Mouse (Mus musculus) forebrain, embryonic 12.5 days (tissue): ENCODE data around the gene Trim2. TPM values are rescaled to one million over a fixed set of nuclear protein-coding genes. Genes with fewer than 3 reads are reported as not detected.

ENCODE experiments used
- ATAC-seq: fragments of 200-750 bp; cut with Nextera tagmentation; 2 replicates; pipeline ENCODE4 v1.8.0; 2017; ENCODE audit warnings: moderate TSS enrichment; ENCODE audit not compliant: low FRiP score
- H3K27ac ChIP-seq: fragments of 300-500 bp; sonication (generic); 2 replicates; pipeline ENCODE4 v1.5.1; 2016; ENCODE audit warnings: mild to moderate bottlenecking
- H3K27me3 ChIP-seq: fragments of 300-500 bp; sonication (generic); 2 replicates; pipeline ENCODE4 v1.6.1; 2016; ENCODE audit warnings: mild to moderate bottlenecking
- H3K36me3 ChIP-seq: fragments of 300-500 bp; sonication (generic); replicated peaks from 2 replicates; pipeline ENCODE4 v1.6.1; 2016; ENCODE audit warnings: mild to moderate bottlenecking
- H3K4me1 ChIP-seq: fragments of 300-500 bp; sonication (generic); 2 replicates; pipeline ENCODE4 v1.6.1; 2016
- H3K4me2 ChIP-seq: fragments of 300-500 bp; sonication (generic); 2 replicates; pipeline ENCODE4 v1.6.1; 2016; ENCODE audit warnings: mild to moderate bottlenecking, moderate library complexity
- H3K4me3 ChIP-seq: fragments of 300-500 bp; sonication (generic); replicated peaks from 2 replicates; pipeline ENCODE4 v1.5.1; 2016; ENCODE audit warnings: mild to moderate bottlenecking
- H3K9ac ChIP-seq: fragments of 300-500 bp; sonication (generic); 2 replicates; pipeline ENCODE4 v1.6.1; 2016; ENCODE audit warnings: mild to moderate bottlenecking
- H3K9me3 ChIP-seq: fragments of 300-500 bp; sonication (generic); 2 replicates; pipeline ENCODE4 v1.6.1; 2016
- WGBS: fragments of 180-500 bp; shearing (Covaris S2); methylation state at CpG from one replicate; pipeline ENCODE4 v1.1.7; 2016; 5-methylcytosine and 5-hydroxymethylcytosine counted together
- polyA plus RNA-seq: library from polyadenylated mRNA; unstranded; fragments of >200 nt; fragmentation: Nextera tagmentation; extraction: Ambion mirVana; gene quantifications from 2 replicates; pipeline ENCODE4 v1.2.1, GENCODE M21; 2016

The Trim2 gene
- polyA plus RNA-seq, 1 experiment from 2014 or later: 107 TPM

DNA sequence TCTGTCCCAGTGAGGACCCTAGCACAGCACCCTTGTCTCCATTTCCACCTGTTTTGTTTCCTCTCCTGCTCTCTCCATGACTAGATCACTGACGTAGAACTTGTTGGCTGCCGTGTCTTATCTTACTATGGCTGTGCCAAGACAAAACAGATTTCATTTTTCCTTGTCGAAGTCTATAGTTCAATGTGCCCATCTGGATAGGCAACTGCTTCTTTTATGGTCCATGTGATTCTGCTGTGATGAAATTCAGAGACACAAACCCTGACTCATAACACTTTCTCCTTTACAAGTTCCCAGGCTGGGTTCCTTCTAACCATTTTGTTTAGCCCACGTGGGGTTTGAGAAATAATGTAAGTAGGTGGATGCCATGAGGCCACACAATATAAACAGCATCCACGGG is 140.6 kb downstream of the Trim2 start:
- no peaks in the 10 kb centered on the region for H3K9me3 ChIP-seq
- no peak overlapping the region for H3K4me2 ChIP-seq
- peaks cover 60% of the 10 kb centered on the region for H3K36me3 ChIP-seq
- WGBS: 95% methylated on average over 5 of the region's 5 CpGs
- no peak overlapping the region for H3K4me3 ChIP-seq
- H3K27me3 ChIP-seq: no peaks in the 10 kb centered on the region
- H3K4me1 ChIP-seq: no peaks in the 10 kb centered on the region
- no peak overlapping the region for H3K27ac ChIP-seq
- H3K9ac ChIP-seq: no peak overlapping the region
- ATAC-seq: no peak

DNA sequence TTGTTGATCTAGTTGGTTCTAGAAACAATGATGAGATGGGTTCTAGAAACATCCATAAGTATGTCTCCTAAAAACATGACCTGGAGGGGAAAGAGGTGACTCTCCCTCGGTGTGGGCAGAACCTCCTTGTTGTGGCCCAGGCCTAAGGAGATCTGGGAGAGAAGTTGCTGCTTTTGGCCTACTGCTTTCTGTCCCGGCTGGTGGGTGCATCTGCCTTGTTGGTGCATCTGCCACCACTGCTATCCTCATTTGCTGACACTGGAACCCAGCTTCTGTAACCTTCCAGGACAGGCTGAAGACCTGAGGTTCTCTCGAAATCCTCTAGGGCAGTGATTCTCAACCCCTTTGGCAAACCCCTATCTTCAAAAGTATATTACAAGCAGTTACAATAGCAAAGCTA is 141.3 kb downstream of the Trim2 start:
- no peak for ATAC-seq
- Histone ChIP-seq H3K9ac (no peak overlapping the region), H3K4me1 (no peaks in the 10 kb centered on the region), H3K27ac (no peak overlapping the region), H3K4me3 (no peak overlapping the region), H3K27me3 (no peaks in the 10 kb centered on the region), H3K36me3 (peaks cover 53% of the 10 kb centered on the region), H3K9me3 (no peaks in the 10 kb centered on the region), H3K4me2 (no peak overlapping the region)
- 96% methylated on average over 3 of the region's 3 CpGs for WGBS

DNA sequence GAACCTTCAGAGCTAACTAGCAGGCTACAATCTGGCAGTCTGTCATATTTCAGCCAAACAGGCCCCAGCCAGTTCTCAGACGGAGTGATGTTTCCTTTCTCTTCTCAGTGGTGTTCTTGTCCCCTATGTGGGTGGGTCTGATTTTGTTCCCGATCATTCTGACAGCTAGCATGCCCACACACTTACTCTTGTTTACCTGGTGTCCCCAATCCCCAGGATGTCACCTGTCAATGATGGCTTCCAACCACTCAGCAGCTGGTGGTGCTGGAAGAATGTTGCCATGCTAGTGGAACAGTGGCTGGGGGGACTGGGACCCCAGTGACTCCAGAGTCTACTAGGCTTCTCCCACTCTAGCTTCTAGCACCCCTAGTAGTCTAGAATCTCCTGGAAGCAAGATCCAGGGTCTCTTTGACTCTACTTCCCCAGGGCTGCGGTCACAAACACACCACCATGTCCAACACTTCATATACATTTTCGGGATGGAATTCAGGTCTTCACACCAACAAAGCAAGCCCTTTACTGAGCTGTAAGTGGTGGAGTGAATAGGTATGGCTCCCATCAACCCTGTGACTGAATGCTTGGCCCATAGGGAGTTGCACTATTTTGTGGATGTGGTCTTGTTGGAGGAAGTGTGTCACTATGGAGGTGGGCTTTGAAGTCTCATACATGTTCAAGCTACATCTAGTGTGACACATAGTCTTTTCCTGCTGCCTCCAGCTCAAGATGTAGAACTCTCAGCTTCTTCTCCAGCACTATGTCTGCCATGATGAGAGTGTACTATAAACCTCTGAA is 148.9 kb downstream of the Trim2 start:
- Histone ChIP-seq H3K36me3 (peaks cover 22% of the 10 kb centered on the region), H3K9ac (no peak overlapping the region), H3K4me2 (no peak overlapping the region), H3K4me3 (no peak overlapping the region), H3K27me3 (no peaks in the 10 kb centered on the region), H3K4me1 (peaks cover 12% of the 10 kb centered on the region; the same call in 1 of the 2 replicates), H3K9me3 (no peaks in the 10 kb centered on the region), H3K27ac (no peak overlapping the region)
- ATAC-seq: no peak
- WGBS: 87% methylated on average over 4 of the region's 4 CpGs

DNA sequence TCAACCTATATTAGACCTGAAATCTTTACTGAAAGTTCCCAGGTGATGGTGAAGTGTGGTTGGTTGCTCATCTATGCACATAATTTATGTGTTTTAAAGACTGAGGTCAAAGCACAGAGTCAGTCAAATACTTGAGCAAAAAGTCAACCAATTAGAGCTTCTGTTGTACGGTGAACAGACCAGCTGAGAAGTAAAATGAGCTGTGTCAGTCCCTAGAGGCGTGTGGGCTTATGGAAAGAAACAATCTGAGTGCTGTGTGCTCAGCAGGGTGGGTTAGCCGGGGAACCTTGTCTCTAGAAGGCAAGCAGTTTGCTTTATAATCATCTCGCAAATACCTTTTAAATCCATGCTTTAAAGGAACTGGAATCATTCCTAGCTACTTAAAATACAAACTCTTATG is 149.7 kb downstream of the Trim2 start:
- no peaks in the 10 kb centered on the region for H3K9me3 ChIP-seq
- H3K4me1 ChIP-seq: peaks cover 12% of the 10 kb centered on the region; the same call in 1 of the 2 replicates
- H3K27ac ChIP-seq: no peak overlapping the region
- no peak overlapping the region for H3K4me2 ChIP-seq
- ATAC-seq: no peak
- no peak overlapping the region for H3K9ac ChIP-seq
- peaks cover 22% of the 10 kb centered on the region for H3K36me3 ChIP-seq
- H3K27me3 ChIP-seq: no peaks in the 10 kb centered on the region
- WGBS: 56% methylated on average over 4 of the region's 4 CpGs
- H3K4me3 ChIP-seq: no peak overlapping the region

DNA sequence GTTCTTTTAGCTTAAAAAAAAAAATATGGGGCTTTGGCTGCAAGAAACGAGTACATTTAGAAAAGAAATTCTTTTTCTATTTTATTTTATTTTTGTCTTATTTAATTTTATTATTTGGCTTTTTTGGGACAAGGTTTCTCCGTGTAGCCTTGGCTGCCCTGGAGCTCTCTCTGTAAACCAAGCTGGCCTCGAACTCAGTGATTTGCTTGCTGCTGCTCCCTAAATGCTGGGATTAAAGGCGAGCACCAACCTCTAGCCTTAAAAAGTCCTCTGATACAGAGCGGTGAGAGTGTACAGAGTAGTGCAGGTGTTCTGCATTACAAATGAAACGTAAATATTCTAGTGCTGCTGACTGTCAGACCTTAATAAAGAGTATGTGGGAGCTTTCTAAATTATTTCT is 150.6 kb downstream of the Trim2 start:
- H3K9ac ChIP-seq: no peak overlapping the region
- H3K4me3 ChIP-seq: no peak overlapping the region
- H3K36me3 ChIP-seq: peaks cover 14% of the 10 kb centered on the region
- WGBS: 56% methylated on average over 6 of the region's 6 CpGs
- peak overlapping the region; percentile 94; the same call in 1 of the 2 replicates for H3K4me2 ChIP-seq
- H3K4me1 ChIP-seq: peaks cover 12% of the 10 kb centered on the region; the same call in 1 of the 2 replicates
- no peak for ATAC-seq
- H3K9me3 ChIP-seq: no peaks in the 10 kb centered on the region
- H3K27me3 ChIP-seq: no peaks in the 10 kb centered on the region
- no peak overlapping the region for H3K27ac ChIP-seq

DNA sequence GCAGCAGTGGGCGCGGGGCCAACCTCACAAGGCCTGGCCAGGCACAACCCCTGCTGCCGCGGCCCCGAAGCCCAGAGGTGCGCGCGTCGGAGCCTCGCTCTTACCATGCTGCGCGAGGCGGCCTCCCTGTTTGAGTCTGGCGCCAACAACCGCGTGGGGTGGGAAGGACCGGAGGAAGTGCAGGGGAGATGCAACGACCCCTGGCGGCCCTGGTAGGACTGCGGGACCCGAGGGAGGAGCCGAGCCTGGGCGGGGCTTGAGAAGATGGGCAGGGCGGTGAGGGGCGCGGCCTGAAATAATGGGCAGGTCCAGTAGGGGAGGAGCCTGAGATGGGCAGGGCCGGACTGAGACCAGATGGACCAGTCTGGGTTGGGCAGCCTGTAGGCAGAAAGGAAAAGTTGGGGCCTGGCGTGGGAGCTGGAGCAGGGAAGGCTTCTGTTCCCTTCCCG is 151.1 kb downstream of the Trim2 start, which contains the start of gene Mnd1:
Gene Mnd1 (minus strand): TSS at position 229 of the 449 bp plus-strand sequence.
- Histone ChIP-seq H3K9me3 (no peaks in the 10 kb centered on the region), H3K27me3 (no peaks in the 10 kb centered on the region), H3K4me2 (peak within 1 kb of the TSS; percentile 94), H3K4me3 (peak within 1 kb of the TSS; percentile 52), H3K36me3 (peaks cover 14% of the 10 kb centered on the region), H3K9ac (peak within 1 kb of the TSS; percentile 66), H3K27ac (no peak within 1 kb of the TSS), H3K4me1 (peaks cover 12% of the 10 kb centered on the region; the same call in 1 of the 2 replicates)
- peak; percentile 99 for ATAC-seq
- WGBS: under 1% methylated on average over 29 of the region's 29 CpGs

DNA sequence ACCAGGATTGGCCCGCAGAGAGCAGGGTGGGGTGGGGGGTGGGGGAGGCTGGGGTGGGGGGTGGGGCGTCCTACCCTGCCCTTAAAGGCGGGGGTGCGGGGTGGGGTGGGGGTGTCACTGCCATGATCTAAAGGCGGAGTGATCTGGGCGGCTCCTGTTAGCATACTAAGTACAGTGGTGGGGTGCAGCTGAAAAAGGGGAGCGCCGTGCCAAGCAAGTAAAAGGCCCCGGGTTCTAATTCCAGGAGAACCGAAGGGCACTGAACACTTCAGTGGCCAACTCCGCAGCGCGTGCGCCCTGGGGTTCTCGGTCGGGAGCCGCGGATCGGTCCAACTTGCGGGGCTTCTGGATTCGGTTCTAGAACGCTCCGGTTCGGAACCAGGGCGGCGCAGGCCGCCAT is 151.5 kb downstream of the Trim2 start:
- no peaks in the 10 kb centered on the region for H3K27me3 ChIP-seq
- ATAC-seq: peak; percentile 25
- H3K9me3 ChIP-seq: no peaks in the 10 kb centered on the region
- H3K4me2 ChIP-seq: peak overlapping the region; percentile 94
- no peak overlapping the region for H3K27ac ChIP-seq
- peaks cover 13% of the 10 kb centered on the region for H3K36me3 ChIP-seq
- H3K4me3 ChIP-seq: peak overlapping the region; percentile 52
- H3K9ac ChIP-seq: peak overlapping the region; percentile 66
- 0% methylated on average over 27 of the region's 27 CpGs for WGBS
- peaks cover 12% of the 10 kb centered on the region; the same call in 1 of the 2 replicates for H3K4me1 ChIP-seq

DNA sequence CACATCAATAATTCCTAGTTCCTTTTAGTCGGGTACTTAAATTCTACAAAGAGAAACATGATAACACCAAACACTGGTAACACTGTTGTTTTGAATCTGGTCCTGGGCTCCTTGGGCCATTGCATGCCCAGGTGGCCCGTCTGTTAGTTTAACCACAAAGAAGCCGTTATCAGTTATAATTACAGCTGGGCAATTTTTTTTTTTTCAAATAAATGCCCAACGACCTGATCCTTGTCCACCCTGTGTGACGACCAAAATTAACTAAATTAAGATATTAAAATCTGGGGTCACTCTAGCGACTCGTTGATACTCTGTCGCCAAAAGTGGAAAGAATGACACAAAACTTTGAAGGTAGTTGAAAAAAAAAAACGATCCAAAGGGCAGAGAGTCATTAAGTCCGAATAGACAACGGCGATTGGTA is 151.9 kb downstream of the Trim2 start:
- Histone ChIP-seq H3K9ac (no peak overlapping the region), H3K27ac (no peak overlapping the region), H3K4me1 (peaks cover 12% of the 10 kb centered on the region; the same call in 1 of the 2 replicates), H3K9me3 (no peaks in the 10 kb centered on the region), H3K4me3 (peak overlapping the region; percentile 52), H3K27me3 (no peaks in the 10 kb centered on the region), H3K36me3 (peaks cover 8% of the 10 kb centered on the region), H3K4me2 (peak overlapping the region; percentile 94)
- 13% methylated on average over 12 of the region's 12 CpGs for WGBS
- no peak for ATAC-seq

DNA sequence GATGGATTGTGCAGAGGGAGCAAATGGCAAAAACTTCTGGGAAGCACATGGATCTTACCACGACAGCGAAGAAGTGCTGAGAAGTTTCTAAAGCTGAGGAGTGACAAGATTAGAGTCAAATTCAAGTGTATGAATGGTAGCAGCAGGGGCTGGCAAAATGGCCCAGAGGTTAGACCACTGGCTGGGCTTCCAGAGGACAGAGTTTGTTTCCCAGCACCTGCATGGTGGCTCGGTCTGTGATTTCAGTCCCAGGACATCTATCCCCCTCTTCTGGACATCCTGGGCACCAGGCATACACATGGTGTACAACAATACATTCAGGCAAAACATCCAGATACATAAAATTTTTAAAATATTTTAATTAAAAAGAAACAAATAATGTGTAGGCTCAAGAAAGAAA is 156.8 kb downstream of the Trim2 start:
- no peaks in the 10 kb centered on the region for H3K36me3 ChIP-seq
- H3K9ac ChIP-seq: no peak overlapping the region
- no peak overlapping the region for H3K27ac ChIP-seq
- no peaks in the 10 kb centered on the region for H3K27me3 ChIP-seq
- ATAC-seq: no peak
- H3K4me1 ChIP-seq: 0 out of 2 replicates have a peak, but pooled peaks cover 3% of the 10 kb centered on the region
- WGBS: 97% methylated on average over 3 of the region's 3 CpGs
- no peak overlapping the region for H3K4me2 ChIP-seq
- no peaks in the 10 kb centered on the region for H3K9me3 ChIP-seq
- no peak overlapping the region for H3K4me3 ChIP-seq

DNA sequence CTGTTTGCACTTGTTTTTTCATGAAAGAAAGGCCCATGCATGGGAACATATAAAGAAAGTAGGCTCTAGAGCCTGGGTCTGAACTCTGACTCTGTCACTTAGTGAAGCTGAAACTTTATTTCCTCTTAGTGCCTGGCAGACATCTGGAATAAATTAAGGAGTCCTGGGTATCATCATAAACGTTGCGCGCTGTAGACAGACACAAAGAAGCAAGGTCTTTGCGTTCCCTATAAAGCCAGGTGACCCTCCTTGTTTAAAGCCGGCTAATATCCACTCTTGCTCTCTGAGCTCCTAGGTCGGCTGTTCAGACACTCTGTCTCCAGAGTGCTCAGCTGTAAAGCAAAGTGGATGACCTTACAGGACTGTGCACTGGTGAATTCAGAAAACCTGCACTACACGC is 165.7 kb downstream of the Trim2 start:
- Histone ChIP-seq H3K4me1 (no peaks in the 10 kb centered on the region), H3K4me2 (no peak overlapping the region), H3K9ac (no peak overlapping the region), H3K9me3 (no peaks in the 10 kb centered on the region), H3K27me3 (no peaks in the 10 kb centered on the region), H3K36me3 (no peaks in the 10 kb centered on the region), H3K4me3 (no peak overlapping the region), H3K27ac (no peak overlapping the region)
- 86% methylated on average over 7 of the region's 7 CpGs for WGBS
- no peak for ATAC-seq

DNA sequence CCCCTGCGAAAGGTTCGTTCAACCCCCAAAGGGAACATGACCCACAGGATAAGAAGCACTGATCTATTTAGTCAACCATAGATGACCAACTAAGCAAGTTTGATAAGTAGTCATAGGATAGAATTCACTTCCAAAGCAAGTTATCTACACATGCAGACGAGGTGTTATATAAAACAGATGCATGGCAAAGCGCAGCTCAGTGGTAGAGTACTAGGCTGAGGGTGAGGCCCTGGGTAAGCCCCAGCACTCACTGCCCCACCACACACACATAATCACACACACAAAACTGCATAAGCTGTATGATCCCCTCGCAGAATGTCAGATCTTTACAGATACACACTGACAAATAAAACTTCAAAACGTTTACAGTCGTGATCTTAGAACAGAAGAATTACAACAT is 170.2 kb downstream of the Trim2 start:
- WGBS: 86% methylated on average over 7 of the region's 7 CpGs
- no peaks in the 10 kb centered on the region for H3K27me3 ChIP-seq
- H3K4me3 ChIP-seq: no peak overlapping the region
- H3K27ac ChIP-seq: no peak overlapping the region
- H3K9me3 ChIP-seq: no peaks in the 10 kb centered on the region
- ATAC-seq: no peak
- no peak overlapping the region for H3K9ac ChIP-seq
- no peaks in the 10 kb centered on the region for H3K36me3 ChIP-seq
- no peak overlapping the region for H3K4me2 ChIP-seq
- H3K4me1 ChIP-seq: no peaks in the 10 kb centered on the region

DNA sequence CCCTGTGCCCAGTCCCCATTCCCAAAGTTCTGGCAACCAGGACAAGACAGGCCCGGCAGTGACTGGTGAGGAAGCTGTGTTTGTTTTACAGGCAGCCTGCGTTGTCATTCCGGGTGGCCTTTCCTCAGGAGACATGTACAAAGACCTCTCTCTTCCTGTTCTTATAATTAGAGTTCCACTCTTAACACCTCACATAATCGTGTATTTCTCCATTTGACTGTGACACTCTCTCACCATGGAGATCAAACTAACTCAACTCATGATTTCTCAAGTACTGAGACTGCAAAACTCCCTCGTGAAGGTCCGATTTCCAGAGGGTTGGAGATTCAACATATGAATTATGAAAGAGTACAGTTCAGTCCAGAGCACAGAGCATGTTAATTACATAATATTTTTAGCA is 170.7 kb downstream of the Trim2 start:
- no peaks in the 10 kb centered on the region for H3K36me3 ChIP-seq
- no peak for ATAC-seq
- no peak overlapping the region for H3K27ac ChIP-seq
- no peak overlapping the region for H3K4me3 ChIP-seq
- H3K9ac ChIP-seq: no peak overlapping the region
- H3K27me3 ChIP-seq: no peaks in the 10 kb centered on the region
- no peaks in the 10 kb centered on the region for H3K9me3 ChIP-seq
- no peaks in the 10 kb centered on the region for H3K4me1 ChIP-seq
- 81% methylated on average over 6 of the region's 6 CpGs for WGBS
- H3K4me2 ChIP-seq: no peak overlapping the region

DNA sequence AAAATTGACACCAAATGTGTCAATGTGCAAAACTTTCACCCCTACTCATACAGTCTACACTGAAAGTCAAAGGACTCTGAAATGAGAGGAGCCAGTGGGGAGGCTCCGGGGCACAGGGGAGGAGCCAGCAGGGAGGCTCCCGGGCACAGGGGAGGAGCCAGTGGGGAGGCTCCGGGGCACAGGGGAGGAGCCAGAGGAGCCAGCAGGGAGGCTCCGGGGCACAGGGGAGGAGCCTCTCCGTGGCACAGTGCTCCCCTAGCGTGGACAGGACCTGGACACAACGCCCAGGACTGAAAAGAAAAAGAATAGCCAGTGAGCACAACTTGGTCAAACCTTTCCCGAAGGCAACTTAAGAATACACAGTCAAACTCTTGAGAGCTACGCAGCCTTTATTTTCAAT is 171.3 kb downstream of the Trim2 start:
- H3K36me3 ChIP-seq: no peaks in the 10 kb centered on the region
- no peaks in the 10 kb centered on the region for H3K4me1 ChIP-seq
- H3K4me3 ChIP-seq: no peak overlapping the region
- ATAC-seq: peak; percentile 53; the same call in 1 of the 2 replicates
- 26% methylated on average over 9 of the region's 9 CpGs for WGBS
- H3K9ac ChIP-seq: no peak overlapping the region
- no peaks in the 10 kb centered on the region for H3K9me3 ChIP-seq
- H3K27ac ChIP-seq: no peak overlapping the region
- H3K4me2 ChIP-seq: no peak overlapping the region
- no peaks in the 10 kb centered on the region for H3K27me3 ChIP-seq
